Mouse (Mus musculus) intestine, postnatal 0 days (tissue): ENCODE data around the gene Gpr18. TPM values are rescaled to one million over a fixed set of nuclear protein-coding genes. Genes with fewer than 3 reads are reported as not detected.

ENCODE experiments used
- ATAC-seq: fragments of 200-750 bp; cut with Nextera tagmentation; 2 replicates; pipeline ENCODE4 v1.8.0; 2017; ENCODE audit warnings: mild to moderate bottlenecking, moderate TSS enrichment, moderate library complexity
- H3K27ac ChIP-seq: fragments of 300-500 bp; sonication (generic); 2 replicates; pipeline ENCODE4 v1.5.1; 2014; ENCODE audit warnings: mild to moderate bottlenecking, low read depth, low read length, moderate library complexity
- H3K27me3 ChIP-seq: fragments of 300-500 bp; sonication (generic); replicated peaks from 2 replicates; pipeline ENCODE4 v1.6.1; 2014; ENCODE audit warnings: low read length, mixed read lengths; ENCODE audit not compliant: control insufficient read depth, insufficient read depth
- H3K36me3 ChIP-seq: fragments of 300-500 bp; sonication (generic); 2 replicates; pipeline ENCODE4 v1.6.1; 2014; ENCODE audit warnings: mild to moderate bottlenecking, moderate library complexity; ENCODE audit not compliant: control insufficient read depth, insufficient read depth
- H3K4me1 ChIP-seq: fragments of 300-500 bp; sonication (generic); replicated peaks from 2 replicates; pipeline ENCODE4 v1.6.1; 2014; ENCODE audit warnings: antibody characterized with exemption, low read length, mixed read lengths; ENCODE audit not compliant: control insufficient read depth, insufficient read depth
- H3K4me2 ChIP-seq: fragments of 300-500 bp; sonication (generic); replicated peaks from 2 replicates; pipeline ENCODE4 v1.6.1; 2014; ENCODE audit warnings: low read depth, mild to moderate bottlenecking, moderate library complexity
- H3K4me3 ChIP-seq: fragments of 300-500 bp; sonication (generic); 2 replicates; pipeline ENCODE4 v1.5.1; 2014; ENCODE audit warnings: low read depth, low read length
- H3K9ac ChIP-seq: fragments of 300-500 bp; sonication (generic); 2 replicates; pipeline ENCODE4 v1.6.1; 2014; ENCODE audit warnings: mild to moderate bottlenecking, low read depth, low read length
- H3K9me3 ChIP-seq: fragments of 300-500 bp; sonication (generic); 2 replicates; pipeline ENCODE4 v1.6.1; 2016; ENCODE audit warnings: mixed run types; ENCODE audit not compliant: control insufficient read depth
- CTCF ChIP-seq: sonication (generic); IDR thresholded peaks from 2 replicates; pipeline ENCODE4 v1.5.1; 2016; ENCODE audit warnings: low read depth, mild to moderate bottlenecking, control low read depth, antibody characterized with exemption, moderate library complexity
- WGBS: fragments of 180-500 bp; shearing (Covaris S2); extraction: QIAGEN DNeasy Blood & Tissue Kit; methylation state at CpG from one replicate; pipeline ENCODE4 v1.1.7; 2014; 5-methylcytosine and 5-hydroxymethylcytosine counted together
- polyA plus RNA-seq: library from polyadenylated mRNA; unstranded; fragments of >200 nt; fragmentation: Nextera tagmentation; extraction: Ambion mirVana; gene quantifications from 2 replicates; pipeline ENCODE4 v1.2.1, GENCODE M21; 2015

Gene Gpr18
- polyA plus RNA-seq, 1 experiment from 2014 or later, result 0.10 TPM

GRCm38 (mm10) chr14:121946131-121946530, 30.6 kb upstream of the Gpr18 start:
- H3K9me3 ChIP-seq, result no peaks in the 10 kb centered on the region
- H3K36me3 ChIP-seq, result no peaks in the 10 kb centered on the region
- H3K9ac ChIP-seq, result no peak overlapping the region
- H3K27me3 ChIP-seq, result no peaks in the 10 kb centered on the region
- H3K27ac ChIP-seq, result no peak overlapping the region
- whole genome bisulfite sequencing, result 68% methylated on average over 5 of the region's 5 CpGs
- no peak overlapping the region for H3K4me2 ChIP-seq
- ATAC-seq, result no peak
- H3K4me1 ChIP-seq, result no peaks in the 10 kb centered on the region
- H3K4me3 ChIP-seq, result no peak overlapping the region
- TF ChIP-seq CTCF, result no peak

GRCm38 (mm10) chr14:121939582-121939981, 24.0 kb upstream of the Gpr18 start:
- H3K27ac ChIP-seq, result no peak overlapping the region
- H3K4me2 ChIP-seq, result no peak overlapping the region
- H3K4me1 ChIP-seq, result no peaks in the 10 kb centered on the region
- H3K9me3 ChIP-seq, result no peaks in the 10 kb centered on the region
- H3K27me3 ChIP-seq, result no peaks in the 10 kb centered on the region
- no peak for ATAC-seq
- peaks cover 6% of the 10 kb centered on the region; the same call in 1 of the 2 replicates for H3K36me3 ChIP-seq
- H3K4me3 ChIP-seq, result no peak overlapping the region
- WGBS, result 86% methylated on average over 3 of the region's 3 CpGs
- TF ChIP-seq CTCF, result no peak
- no peak overlapping the region for H3K9ac ChIP-seq

GRCm38 (mm10) chr14:121938256-121939191, 22.9 kb upstream of the Gpr18 start:
- Histone ChIP-seq H3K27ac (no peak overlapping the region), H3K27me3 (no peaks in the 10 kb centered on the region), H3K4me2 (no peak overlapping the region), H3K9ac (no peak overlapping the region), H3K36me3 (peaks cover 6% of the 10 kb centered on the region; the same call in 1 of the 2 replicates), H3K9me3 (no peaks in the 10 kb centered on the region), H3K4me3 (no peak overlapping the region), H3K4me1 (no peaks in the 10 kb centered on the region)
- ATAC-seq, result no peak
- TF ChIP-seq CTCF, result no peak
- WGBS, result 83% methylated on average over 11 of the region's 11 CpGs

- H3K36me3 ChIP-seq, result peaks cover 11% of the 10 kb centered on the region; the same call in 1 of the 2 replicates
- H3K27me3 ChIP-seq, result no peaks in the 10 kb centered on the region
- no peak for TF ChIP-seq CTCF
- 81% methylated on average over 11 of the region's 11 CpGs for WGBS
- no peaks in the 10 kb centered on the region for H3K4me1 ChIP-seq
- H3K9me3 ChIP-seq, result no peaks in the 10 kb centered on the region
- no peak overlapping the region for H3K4me3 ChIP-seq
- H3K27ac ChIP-seq, result no peak overlapping the region
- H3K9ac ChIP-seq, result no peak overlapping the region
- H3K4me2 ChIP-seq, result no peak overlapping the region
- ATAC-seq, result no peak
Measured at GRCm38 (mm10) chr14:121937601-121938255, 22.1 kb upstream of the Gpr18 start.

GRCm38 (mm10) chr14:121936856-121937255, 21.3 kb upstream of the Gpr18 start:
- H3K4me2 ChIP-seq, result no peak overlapping the region
- no peaks in the 10 kb centered on the region for H3K9me3 ChIP-seq
- H3K27me3 ChIP-seq, result no peaks in the 10 kb centered on the region
- no peaks in the 10 kb centered on the region for H3K4me1 ChIP-seq
- no peak for TF ChIP-seq CTCF
- 79% methylated on average over 8 of the region's 8 CpGs for WGBS
- H3K27ac ChIP-seq, result no peak overlapping the region
- H3K36me3 ChIP-seq, result peaks cover 11% of the 10 kb centered on the region; the same call in 1 of the 2 replicates
- H3K4me3 ChIP-seq, result no peak overlapping the region
- ATAC-seq, result no peak
- no peak overlapping the region for H3K9ac ChIP-seq

- no peak for ATAC-seq
- H3K4me1 ChIP-seq, result no peaks in the 10 kb centered on the region
- H3K36me3 ChIP-seq, result peaks cover 11% of the 10 kb centered on the region; the same call in 1 of the 2 replicates
- no peak overlapping the region for H3K4me2 ChIP-seq
- H3K27ac ChIP-seq, result no peak overlapping the region
- 91% methylated on average over 4 of the region's 4 CpGs for WGBS
- H3K27me3 ChIP-seq, result no peaks in the 10 kb centered on the region
- no peak for TF ChIP-seq CTCF
- H3K9me3 ChIP-seq, result no peaks in the 10 kb centered on the region
- no peak overlapping the region for H3K9ac ChIP-seq
- H3K4me3 ChIP-seq, result no peak overlapping the region
Measured at GRCm38 (mm10) chr14:121936356-121936755, 20.8 kb upstream of the Gpr18 start.
